In genomic region chr7:116334669-116335038, GRCm38 (mm10) we compare ENCODE assay signal across 9 mouse cellular contexts. TPM values are rescaled to one million over a fixed set of nuclear protein-coding genes. Genes with fewer than 3 reads are reported as not detected.
DNase-seq lines count a peak whose midpoint lies in the region; ATAC-seq and TF ChIP-seq lines count a peak whose summit lies in the region.
"Had no signal": no experiment of that assay in that cellular context is flagged by ENCODE, and none has a peak within 500 bp of the region (broad histone marks: within the 10 kb centered on the region; RNA-seq: fewer than 3 reads in every experiment).

No protein-coding gene starts in this region.

- no peaks in the 10 kb centered on the region for H3K27me3 ChIP-seq in heart, embryonic 13.5 days (replicated peaks)
- H3K27me3 ChIP-seq in ES-Bruce4 (ENCODE audit: control insufficient read depth, insufficient read depth, low read length, poor library complexity, severe bottlenecking) = no peaks in the 10 kb centered on the region
- H3K27me3 ChIP-seq in forebrain, embryonic 15.5 days = no peaks in the 10 kb centered on the region
- H3K27me3 ChIP-seq in liver, postnatal 0 days (ENCODE audit: insufficient read depth, low read length) = no peaks in the 10 kb centered on the region
- H3K27me3 ChIP-seq: Patski had no signal

- no peak for TF ChIP-seq CTCF in ES-Bruce4 (IDR thresholded peaks at IDR 0.05; ENCODE audit: low read depth, low read length)
- no peak for TF ChIP-seq CTCF in liver, postnatal 0 days (IDR thresholded peaks at IDR 0.05; ENCODE audit: low read depth)

- 14% methylated on average over 8 of the region's 8 CpGs for WGBS in heart, embryonic 13.5 days
- 22% methylated on average over 8 of the region's 8 CpGs for WGBS in forebrain, embryonic 15.5 days
- WGBS in liver, postnatal 0 days (ENCODE audit: insufficient replicate concordance) = 13% methylated on average over 8 of the region's 8 CpGs

- TF ChIP-seq EP300 in ES-Bruce4 (IDR thresholded peaks at IDR 0.05; ENCODE audit: insufficient read depth, low read depth, low read length) = no peak
- TF ChIP-seq EP300 in liver, postnatal 0 days (IDR thresholded peaks at IDR 0.05; ENCODE audit: low read depth) = no peak

- no peaks in the 10 kb centered on the region for H3K9me3 ChIP-seq in heart, embryonic 13.5 days
- no peaks in the 10 kb centered on the region for H3K9me3 ChIP-seq in ES-Bruce4 (replicated peaks; ENCODE audit: control insufficient read depth, insufficient read depth, low read length, poor library complexity, severe bottlenecking)
- no peaks in the 10 kb centered on the region for H3K9me3 ChIP-seq in forebrain, embryonic 15.5 days
- H3K9me3 ChIP-seq in liver, postnatal 0 days (ENCODE audit: low read length) = no peaks in the 10 kb centered on the region

- no peak for ATAC-seq in heart, embryonic 13.5 days (ENCODE audit: extremely low read depth, insufficient number of reproducible peaks, low FRiP score, low TSS enrichment)
- no peak for ATAC-seq in forebrain, embryonic 15.5 days (replicated peaks)
- no peak for ATAC-seq in liver, postnatal 0 days

- DNase-seq in heart, adult 18-20 months = no peak
- no peak for DNase-seq in liver, postnatal 0 days
- DNase-seq in ovary, adult 18-20 months (ENCODE audit: low spot score) = no peak
- DNase-seq in right cerebral cortex, adult 18-20 months = no peak
- DNase-seq in adrenal gland, adult 18-20 months (ENCODE audit: low spot score in 2 of 2) = no peak

- peak overlapping the region; percentile 83 for H3K27ac ChIP-seq in heart, embryonic 13.5 days (replicated peaks)
- H3K27ac ChIP-seq in ES-Bruce4 (ENCODE audit: insufficient read depth, low read length) = peak overlapping the region; percentile 60
- peak overlapping the region; percentile 60 for H3K27ac ChIP-seq in forebrain, embryonic 15.5 days (replicated peaks)
- H3K27ac ChIP-seq in liver, postnatal 0 days (ENCODE audit: low read depth) = peak overlapping the region; percentile 74

- peaks cover 32% of the 10 kb centered on the region for H3K4me1 ChIP-seq in heart, embryonic 13.5 days
- no peaks in the 10 kb centered on the region for H3K4me1 ChIP-seq in ES-Bruce4 (ENCODE audit: control insufficient read depth, insufficient read depth, low read length)
- H3K4me1 ChIP-seq in forebrain, embryonic 15.5 days = peaks cover 25% of the 10 kb centered on the region
- H3K4me1 ChIP-seq in liver, postnatal 0 days (ENCODE audit: insufficient read depth) = peaks cover 22% of the 10 kb centered on the region

- peak overlapping the region; percentile 75 for H3K4me3 ChIP-seq in heart, embryonic 13.5 days
- peak overlapping the region; percentile 97 for H3K4me3 ChIP-seq in ES-Bruce4 (ENCODE audit: low read depth, low read length)
- H3K4me3 ChIP-seq in forebrain, embryonic 15.5 days = peak overlapping the region; percentile 90
- H3K4me3 ChIP-seq in liver, postnatal 0 days (ENCODE audit: low read depth, low read length) = peak overlapping the region; percentile 92

- H3K36me3 ChIP-seq in heart, embryonic 13.5 days = peaks cover 48% of the 10 kb centered on the region
- H3K36me3 ChIP-seq in ES-Bruce4 (ENCODE audit: control insufficient read depth, insufficient read depth, low read length, poor library complexity, severe bottlenecking) = peaks cover 49% of the 10 kb centered on the region
- H3K36me3 ChIP-seq in forebrain, embryonic 15.5 days = peaks cover 34% of the 10 kb centered on the region
- H3K36me3 ChIP-seq in liver, postnatal 0 days (replicated peaks; ENCODE audit: insufficient read depth, low read length) = peaks cover 34% of the 10 kb centered on the region

- H3K9ac ChIP-seq in heart, embryonic 13.5 days = peak overlapping the region; percentile 95
- peak overlapping the region; percentile 90 for H3K9ac ChIP-seq in ES-Bruce4 (ENCODE audit: low read depth, poor library complexity, severe bottlenecking)
- H3K9ac ChIP-seq in forebrain, embryonic 15.5 days (replicated peaks) = peak overlapping the region; percentile 97
- peak overlapping the region; percentile 98 for H3K9ac ChIP-seq in liver, postnatal 0 days (replicated peaks)

- peak overlapping the region; percentile 91 for H3K4me2 ChIP-seq in heart, embryonic 13.5 days
- peak overlapping the region; percentile 80 for H3K4me2 ChIP-seq in forebrain, embryonic 15.5 days (replicated peaks)
- H3K4me2 ChIP-seq in liver, postnatal 0 days (ENCODE audit: low read depth, low read length) = peak overlapping the region; percentile 91

- TF ChIP-seq POLR2A in ES-Bruce4 (IDR thresholded peaks at IDR 0.05; ENCODE audit: insufficient read depth, low read length) = no peak

RNA-seq across cellular contexts. Expression of gene Rps13, which starts 0.7 kb away (rescaled TPM):
- polyA plus RNA-seq in heart, embryonic 13.5 days (2015; fragmentation: Nextera tagmentation; extraction: Ambion mirVana) = 604 and 625 TPM in 2 replicates
- total RNA-seq in heart, adult 18-20 months (2021) = 100 to 1,000 TPM; 410 to 411 TPM
- polyA plus RNA-seq in ES-Bruce4 (2011; ENCODE audit: insufficient read depth, insufficient read length, low read depth, missing spikeins) = 245 and 285 TPM in 2 replicates
- 551 and 569 TPM in 2 replicates for polyA plus RNA-seq in forebrain, embryonic 15.5 days (2015; fragmentation: Nextera tagmentation; extraction: Ambion mirVana)
- 425 and 427 TPM in 2 replicates for polyA plus RNA-seq in liver, postnatal 0 days (2015; fragmentation: Nextera tagmentation; extraction: Ambion mirVana)
- 100 to 1,000 TPM; 414 to 473 TPM for total RNA-seq in adrenal gland, adult 18-20 months (2021)

RNA-seq across cellular contexts. Expression of gene Plekha7, which starts 26.5 kb away (rescaled TPM):
- 38.4 and 41.7 TPM in 2 replicates for polyA plus RNA-seq in heart, embryonic 13.5 days (2015; fragmentation: Nextera tagmentation; extraction: Ambion mirVana)
- 1 to 10 TPM; 5.1 to 5.3 TPM for total RNA-seq in heart, adult 18-20 months (2021)
- 80.0 and 80.5 TPM in 2 replicates for polyA plus RNA-seq in ES-Bruce4 (2011; ENCODE audit: insufficient read depth, insufficient read length, low read depth, missing spikeins)
- polyA plus RNA-seq in forebrain, embryonic 15.5 days (2015; fragmentation: Nextera tagmentation; extraction: Ambion mirVana) = 9.3 and 9.7 TPM in 2 replicates
- 1.5 and 1.8 TPM in 2 replicates for polyA plus RNA-seq in liver, postnatal 0 days (2015; fragmentation: Nextera tagmentation; extraction: Ambion mirVana)
- total RNA-seq in adrenal gland, adult 18-20 months (2021) = 10 to 100 TPM; 10.5 to 12.9 TPM
